Mouse (Mus musculus): Measurements from ENCODE around the gene Dtd1. TPM values are rescaled to one million over a fixed set of nuclear protein-coding genes. Genes with fewer than 3 reads are reported as not detected.
A peak's percentile ranks its signal among the peaks of the same experiment; 100 is the strongest.

The Dtd1 gene
- polyA plus RNA-seq, 1 experiment = 11.8 TPM

GRCm38 (mm10) chr2:144670289-144670930, 70.7 kb downstream of the Dtd1 start:
- H3K36me3 ChIP-seq (ENCODE audit: control insufficient read depth, insufficient read depth, low read length) = no peaks in the 10 kb centered on the region
- H3K27me3 ChIP-seq (ENCODE audit: control insufficient read depth, insufficient read depth, low read length) = no peaks in the 10 kb centered on the region
- no peak overlapping the region for H3K4me3 ChIP-seq (ENCODE audit: control insufficient read depth, low read depth, low read length)
- no peaks in the 10 kb centered on the region for H3K4me1 ChIP-seq (ENCODE audit: control insufficient read depth, insufficient read depth, low read length)
- no peak overlapping the region for H3K27ac ChIP-seq (ENCODE audit: control insufficient read depth, insufficient read depth, low read depth, low read length)
- TF ChIP-seq POLR2A (IDR thresholded peaks at IDR 0.05; ENCODE audit: control insufficient read depth, low read depth, low read length) = no peak
- no peak for TF ChIP-seq CTCF (IDR thresholded peaks at IDR 0.05; ENCODE audit: control insufficient read depth, insufficient read depth, insufficient replicate concordance, low read depth, low read length)

- TF ChIP-seq CTCF (IDR thresholded peaks at IDR 0.05; ENCODE audit: control insufficient read depth, insufficient read depth, insufficient replicate concordance, low read depth, low read length) (no peak), POLR2A (IDR thresholded peaks at IDR 0.05; ENCODE audit: control insufficient read depth, low read depth, low read length) (no peak)
- Histone ChIP-seq H3K4me3 (ENCODE audit: control insufficient read depth, low read depth, low read length) (no peak overlapping the region), H3K27me3 (ENCODE audit: control insufficient read depth, insufficient read depth, low read length) (no peaks in the 10 kb centered on the region), H3K36me3 (ENCODE audit: control insufficient read depth, insufficient read depth, low read length) (no peaks in the 10 kb centered on the region), H3K27ac (ENCODE audit: control insufficient read depth, insufficient read depth, low read depth, low read length) (no peak overlapping the region), H3K4me1 (ENCODE audit: control insufficient read depth, insufficient read depth, low read length) (no peaks in the 10 kb centered on the region)
These were observed 72.7 kb downstream of the Dtd1 start for GRCm38 (mm10) chr2:144672397-144672796.

- TF ChIP-seq POLR2A (IDR thresholded peaks at IDR 0.05; ENCODE audit: control insufficient read depth, low read depth, low read length) (no peak), CTCF (IDR thresholded peaks at IDR 0.05; ENCODE audit: control insufficient read depth, insufficient read depth, insufficient replicate concordance, low read depth, low read length) (no peak)
- H3K27me3 ChIP-seq (ENCODE audit: control insufficient read depth, insufficient read depth, low read length) = no peaks in the 10 kb centered on the region
- no peaks in the 10 kb centered on the region for H3K4me1 ChIP-seq (ENCODE audit: control insufficient read depth, insufficient read depth, low read length)
These were observed 77.0 kb downstream of the Dtd1 start for GRCm38 (mm10) chr2:144676546-144677228.

DNA sequence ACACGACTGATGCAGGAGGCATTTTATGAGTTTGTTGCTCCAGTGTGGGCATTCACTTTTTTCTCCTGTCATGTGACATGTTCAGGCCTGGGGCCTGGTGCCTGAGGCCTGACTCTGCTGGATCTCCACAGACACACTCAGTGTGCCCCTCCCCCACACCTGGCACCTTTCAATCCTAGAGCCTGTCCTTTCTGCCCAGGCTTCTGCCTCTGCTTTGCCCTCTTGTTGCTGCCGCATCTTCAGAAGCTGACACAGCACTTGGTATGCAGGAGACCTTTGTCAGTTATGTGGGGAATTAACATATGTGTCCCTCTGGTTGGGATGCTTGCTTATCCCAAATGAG, 77.5 kb downstream of the Dtd1 start:
- Histone ChIP-seq H3K36me3 (ENCODE audit: control insufficient read depth, insufficient read depth, low read length) (no peaks in the 10 kb centered on the region), H3K27me3 (ENCODE audit: control insufficient read depth, insufficient read depth, low read length) (no peaks in the 10 kb centered on the region), H3K4me3 (ENCODE audit: control insufficient read depth, low read depth, low read length) (no peak overlapping the region), H3K4me1 (ENCODE audit: control insufficient read depth, insufficient read depth, low read length) (no peaks in the 10 kb centered on the region), H3K27ac (ENCODE audit: control insufficient read depth, insufficient read depth, low read depth, low read length) (no peak overlapping the region)
- TF ChIP-seq CTCF (IDR thresholded peaks at IDR 0.05; ENCODE audit: control insufficient read depth, insufficient read depth, insufficient replicate concordance, low read depth, low read length) (no peak), POLR2A (IDR thresholded peaks at IDR 0.05; ENCODE audit: control insufficient read depth, low read depth, low read length) (no peak)

More at GRCm38 (mm10) chr2:144676546-144677228, 77.0 kb downstream of the Dtd1 start:
- no peak overlapping the region for H3K4me3 ChIP-seq (ENCODE audit: control insufficient read depth, low read depth, low read length)
- H3K36me3 ChIP-seq (ENCODE audit: control insufficient read depth, insufficient read depth, low read length) = no peaks in the 10 kb centered on the region
- no peak overlapping the region for H3K27ac ChIP-seq (ENCODE audit: control insufficient read depth, insufficient read depth, low read depth, low read length)

- H3K36me3 ChIP-seq (ENCODE audit: control insufficient read depth, insufficient read depth, low read length) = no peaks in the 10 kb centered on the region
- H3K27me3 ChIP-seq (ENCODE audit: control insufficient read depth, insufficient read depth, low read length) = no peaks in the 10 kb centered on the region
- TF ChIP-seq CTCF (IDR thresholded peaks at IDR 0.05; ENCODE audit: control insufficient read depth, insufficient read depth, insufficient replicate concordance, low read depth, low read length) = no peak
- TF ChIP-seq POLR2A (IDR thresholded peaks at IDR 0.05; ENCODE audit: control insufficient read depth, low read depth, low read length) = no peak
- no peak overlapping the region for H3K27ac ChIP-seq (ENCODE audit: control insufficient read depth, insufficient read depth, low read depth, low read length)
- no peaks in the 10 kb centered on the region for H3K4me1 ChIP-seq (ENCODE audit: control insufficient read depth, insufficient read depth, low read length)
- no peak overlapping the region for H3K4me3 ChIP-seq (ENCODE audit: control insufficient read depth, low read depth, low read length)
These were observed 79.1 kb downstream of the Dtd1 start for GRCm38 (mm10) chr2:144678779-144679178.

DNA sequence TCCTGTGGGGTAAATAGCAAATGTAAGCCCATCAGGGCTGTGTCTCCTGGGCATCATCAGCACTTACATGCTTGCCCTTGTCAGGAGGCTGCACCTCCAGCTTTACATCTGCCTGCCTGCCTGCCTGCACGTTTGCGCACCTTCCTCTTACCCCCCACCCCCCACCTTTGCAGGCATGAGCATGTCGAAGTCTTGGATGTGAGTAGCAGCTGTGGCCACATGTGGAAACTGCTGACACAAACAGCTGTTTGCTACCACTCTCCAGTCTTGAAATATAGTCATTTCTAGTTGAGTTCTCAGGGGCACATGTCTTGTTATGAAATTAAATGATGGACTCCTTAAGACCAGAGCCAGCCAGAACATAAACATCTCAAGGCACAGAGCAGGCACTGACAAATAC, 79.7 kb downstream of the Dtd1 start:
- Histone ChIP-seq H3K4me1 (ENCODE audit: control insufficient read depth, insufficient read depth, low read length) (no peaks in the 10 kb centered on the region), H3K4me3 (ENCODE audit: control insufficient read depth, low read depth, low read length) (no peak overlapping the region), H3K36me3 (ENCODE audit: control insufficient read depth, insufficient read depth, low read length) (no peaks in the 10 kb centered on the region), H3K27me3 (ENCODE audit: control insufficient read depth, insufficient read depth, low read length) (no peaks in the 10 kb centered on the region), H3K27ac (ENCODE audit: control insufficient read depth, insufficient read depth, low read depth, low read length) (no peak overlapping the region)
- TF ChIP-seq CTCF (IDR thresholded peaks at IDR 0.05; ENCODE audit: control insufficient read depth, insufficient read depth, insufficient replicate concordance, low read depth, low read length) = no peak
- TF ChIP-seq POLR2A (IDR thresholded peaks at IDR 0.05; ENCODE audit: control insufficient read depth, low read depth, low read length) = no peak

- H3K4me1 ChIP-seq (ENCODE audit: control insufficient read depth, insufficient read depth, low read length) = no peaks in the 10 kb centered on the region
- no peaks in the 10 kb centered on the region for H3K36me3 ChIP-seq (ENCODE audit: control insufficient read depth, insufficient read depth, low read length)
- no peak overlapping the region for H3K27ac ChIP-seq (ENCODE audit: control insufficient read depth, insufficient read depth, low read depth, low read length)
- no peak overlapping the region for H3K4me3 ChIP-seq (ENCODE audit: control insufficient read depth, low read depth, low read length)
- no peaks in the 10 kb centered on the region for H3K27me3 ChIP-seq (ENCODE audit: control insufficient read depth, insufficient read depth, low read length)
- TF ChIP-seq POLR2A (IDR thresholded peaks at IDR 0.05; ENCODE audit: control insufficient read depth, low read depth, low read length) (no peak), CTCF (IDR thresholded peaks at IDR 0.05; ENCODE audit: control insufficient read depth, insufficient read depth, insufficient replicate concordance, low read depth, low read length) (peak; percentile 51; the same call in 1 of the 2 replicates)
These were observed 92.6 kb downstream of the Dtd1 start for GRCm38 (mm10) chr2:144692219-144692732.

Data from testis, adult 2 months (tissue).